Mouse (Mus musculus): Measurements from ENCODE around the gene Amfr.

Gene Amfr

GRCm38 (mm10) chr8:93945781-93946180, 66.9 kb downstream of the Amfr start:
- in situ Hi-C loops (cut with MboI; ENCODE audit: low pct_unique_long_range_greater_than_20kb in 1 of 2, low sequenced_read_pairs in 2 of 2, unreplicated experiment in 1 of 2) = no loop called here

- in situ Hi-C loops (cut with MboI; ENCODE audit: low pct_unique_long_range_greater_than_20kb in 1 of 2, low sequenced_read_pairs in 2 of 2, unreplicated experiment in 1 of 2) = no loop called here
These were observed 71.0 kb downstream of the Amfr start for GRCm38 (mm10) chr8:93941636-93942054.

GRCm38 (mm10) chr8:93940542-93941423, 71.9 kb downstream of the Amfr start:
- in situ Hi-C loops (cut with MboI; ENCODE audit: low pct_unique_long_range_greater_than_20kb in 1 of 2, low sequenced_read_pairs in 2 of 2, unreplicated experiment in 1 of 2) = no loop called here

- in situ Hi-C loops (cut with MboI; ENCODE audit: low pct_unique_long_range_greater_than_20kb in 1 of 2, low sequenced_read_pairs in 2 of 2, unreplicated experiment in 1 of 2) = no loop called here
These were observed 74.4 kb downstream of the Amfr start for GRCm38 (mm10) chr8:93938193-93938592.

- in situ Hi-C loops (cut with MboI; ENCODE audit: low pct_unique_long_range_greater_than_20kb in 1 of 2, low sequenced_read_pairs in 2 of 2, unreplicated experiment in 1 of 2) = no loop called here
These were observed 79.4 kb downstream of the Amfr start for GRCm38 (mm10) chr8:93933288-93933687.

GRCm38 (mm10) chr8:93932873-93933272, 79.8 kb downstream of the Amfr start:
- in situ Hi-C loops (cut with MboI; ENCODE audit: low pct_unique_long_range_greater_than_20kb in 1 of 2, low sequenced_read_pairs in 2 of 2, unreplicated experiment in 1 of 2) = no loop called here

- in situ Hi-C loops (cut with MboI; ENCODE audit: low pct_unique_long_range_greater_than_20kb in 1 of 2, low sequenced_read_pairs in 2 of 2, unreplicated experiment in 1 of 2) = no loop called here
These were observed 81.3 kb downstream of the Amfr start for GRCm38 (mm10) chr8:93931336-93931735.

GRCm38 (mm10) chr8:93929233-93929632, 83.4 kb downstream of the Amfr start:
- in situ Hi-C loops (cut with MboI; ENCODE audit: low pct_unique_long_range_greater_than_20kb in 1 of 2, low sequenced_read_pairs in 2 of 2, unreplicated experiment in 1 of 2) = no loop called here

- in situ Hi-C loops (cut with MboI; ENCODE audit: low pct_unique_long_range_greater_than_20kb in 1 of 2, low sequenced_read_pairs in 2 of 2, unreplicated experiment in 1 of 2) = no loop called here
These were observed 87.1 kb downstream of the Amfr start for GRCm38 (mm10) chr8:93925513-93925912.

- in situ Hi-C loops (cut with MboI; ENCODE audit: low pct_unique_long_range_greater_than_20kb in 1 of 2, low sequenced_read_pairs in 2 of 2, unreplicated experiment in 1 of 2) = no loop called here
These were observed 88.7 kb downstream of the Amfr start for GRCm38 (mm10) chr8:93923897-93924334.
